Mouse (Mus musculus) heart, embryonic 15.5 days (tissue): Measurements from ENCODE around the gene Cavin1. TPM values are rescaled to one million over a fixed set of nuclear protein-coding genes. Genes with fewer than 3 reads are reported as not detected.

Experiments used
- ATAC-seq: fragments of 200-750 bp; cut with Nextera tagmentation; replicated peaks from 2 replicates; pipeline ENCODE4 v1.8.0; 2017; ENCODE audit warnings: low read depth, moderate TSS enrichment; ENCODE audit not compliant: insufficient number of reproducible peaks, insufficient read depth, low FRiP score
- H3K27ac ChIP-seq: fragments of 300-500 bp; sonication (generic); 2 replicates; pipeline ENCODE4 v1.5.1; 2015; ENCODE audit warnings: mild to moderate bottlenecking, inconsistent platforms
- H3K27me3 ChIP-seq: fragments of 300-500 bp; sonication (generic); 2 replicates; pipeline ENCODE4 v1.6.1; 2015; ENCODE audit warnings: inconsistent platforms
- H3K36me3 ChIP-seq: fragments of 300-500 bp; sonication (generic); 2 replicates; pipeline ENCODE4 v1.6.1; 2015; ENCODE audit warnings: mild to moderate bottlenecking, inconsistent platforms
- H3K4me1 ChIP-seq: fragments of 300-500 bp; sonication (generic); replicated peaks from 2 replicates; pipeline ENCODE4 v1.6.1; 2015; ENCODE audit warnings: inconsistent platforms
- H3K4me2 ChIP-seq: fragments of 300-500 bp; sonication (generic); 2 replicates; pipeline ENCODE4 v1.6.1; 2015; ENCODE audit warnings: inconsistent platforms, mild to moderate bottlenecking, moderate library complexity
- H3K4me3 ChIP-seq: fragments of 300-500 bp; sonication (generic); 2 replicates; pipeline ENCODE4 v1.5.1; 2015; ENCODE audit warnings: mild to moderate bottlenecking, inconsistent platforms
- H3K9ac ChIP-seq: fragments of 300-500 bp; sonication (generic); 2 replicates; pipeline ENCODE4 v1.6.1; 2015; ENCODE audit warnings: mild to moderate bottlenecking, inconsistent platforms
- H3K9me3 ChIP-seq: fragments of 300-500 bp; sonication (generic); replicated peaks from 2 replicates; pipeline ENCODE4 v1.6.1; 2016; ENCODE audit warnings: inconsistent platforms
- WGBS: fragments of 180-500 bp; shearing (Covaris S2); methylation state at CpG from one replicate; pipeline ENCODE4 v1.1.7; 2015; ENCODE audit warnings: mixed read lengths; 5-methylcytosine and 5-hydroxymethylcytosine counted together
- polyA plus RNA-seq: library from polyadenylated mRNA; unstranded; fragments of >200 nt; fragmentation: Nextera tagmentation; extraction: Ambion mirVana; gene quantifications from 2 replicates; pipeline ENCODE4 v1.2.1, GENCODE M21; 2015

Cavin1 gene
- polyA plus RNA-seq, 1 experiment from 2014 or later: 457 TPM

- no peak overlapping the region for H3K4me3 ChIP-seq
- no peak overlapping the region for H3K9ac ChIP-seq
- ATAC-seq: no peak
- no peaks in the 10 kb centered on the region for H3K27me3 ChIP-seq
- no peak overlapping the region for H3K27ac ChIP-seq
- WGBS: 78% methylated on average over 4 of the region's 4 CpGs
- no peak overlapping the region for H3K4me2 ChIP-seq
- H3K9me3 ChIP-seq: no peaks in the 10 kb centered on the region
- peaks cover 67% of the 10 kb centered on the region for H3K36me3 ChIP-seq
- no peaks in the 10 kb centered on the region for H3K4me1 ChIP-seq
Measured at GRCm38 (mm10) chr11:100906885-100907284, 63.8 kb downstream of the Cavin1 start.

Other genes starting within 250 kb of the Cavin1 start
- 13.0 and 16.2 TPM in 2 replicates for gene Rab5c, start 232.7 kb downstream of the Cavin1 start, polyA plus RNA-seq
- 0.10 TPM in 1 of 2 replicates, not detected in the other for gene Kcnh4, start 210.9 kb downstream of the Cavin1 start, polyA plus RNA-seq
- gene Hcrt, start 208.0 kb downstream of the Cavin1 start, polyA plus RNA-seq: not detected in 2 replicates
- 5.5 and 8.1 TPM in 2 replicates for gene Ghdc, start 199.9 kb downstream of the Cavin1 start, polyA plus RNA-seq
- 25.3 and 34.6 TPM in 2 replicates for gene Stat5b, start 120.2 kb downstream of the Cavin1 start, polyA plus RNA-seq
- 6.1 and 11.9 TPM in 2 replicates for gene Stat5a, start 111.5 kb downstream of the Cavin1 start, polyA plus RNA-seq
- gene Stat3, start 31.3 kb downstream of the Cavin1 start, polyA plus RNA-seq: 50.6 and 60.8 TPM in 2 replicates
- 54.1 and 54.4 TPM in 2 replicates for gene Atp6v0a1, start 38.6 kb upstream of the Cavin1 start, polyA plus RNA-seq
- 11.6 and 16.3 TPM in 2 replicates for gene Naglu, start 99.1 kb upstream of the Cavin1 start, polyA plus RNA-seq
- gene Hsd17b1, start 107.5 kb upstream of the Cavin1 start, polyA plus RNA-seq: not detected in 2 replicates
- gene Coasy, start 111.7 kb upstream of the Cavin1 start, polyA plus RNA-seq: 26.6 and 29.0 TPM in 2 replicates
- 34.5 and 38.8 TPM in 2 replicates for gene Mlx, start 116.4 kb upstream of the Cavin1 start, polyA plus RNA-seq
- 16.6 and 20.0 TPM in 2 replicates for gene Psmc3ip, start 124.5 kb upstream of the Cavin1 start, polyA plus RNA-seq
- gene Retreg3, start 149.0 kb upstream of the Cavin1 start, polyA plus RNA-seq: 15.3 and 18.2 TPM in 2 replicates
- gene Tubg1, start 149.1 kb upstream of the Cavin1 start, polyA plus RNA-seq: 62.1 and 71.6 TPM in 2 replicates
- 2.7 and 3.4 TPM in 2 replicates for gene Tubg2, start 185.0 kb upstream of the Cavin1 start, polyA plus RNA-seq
- gene Cntnap1, start 199.6 kb upstream of the Cavin1 start, polyA plus RNA-seq: 0.50 and 0.85 TPM in 2 replicates
- 10.5 and 13.6 TPM in 2 replicates for gene Plekhh3, start 200.5 kb upstream of the Cavin1 start, polyA plus RNA-seq
- 0.28 and 0.38 TPM in 2 replicates for gene Ccr10, start 204.6 kb upstream of the Cavin1 start, polyA plus RNA-seq